Mouse (Mus musculus) small intestine, adult 2 months (tissue): Measurements from ENCODE around the gene Gm45711. TPM values are rescaled to one million over a fixed set of nuclear protein-coding genes. Genes with fewer than 3 reads are reported as not detected.
"Not testable (repeated sequence)": the region's sequence is repeated elsewhere in the genome, so short reads cannot be mapped to it uniquely, and the experiment has no call there.

Experiments
- H3K27ac ChIP-seq: fragments of 200-500 bp; 2 replicates; pipeline ENCODE4 v1.5.1; 2012; ENCODE audit warnings: low read depth, low read length, control low read depth, inconsistent platforms; ENCODE audit not compliant: insufficient read depth
- H3K27me3 ChIP-seq: fragments of 200-500 bp; 2 replicates; pipeline ENCODE4 v1.6.1; 2012; ENCODE audit warnings: mild to moderate bottlenecking, moderate library complexity, low read length, inconsistent platforms; ENCODE audit not compliant: control insufficient read depth, insufficient read depth
- H3K36me3 ChIP-seq: fragments of 200-500 bp; 2 replicates; pipeline ENCODE4 v1.6.1; 2012; ENCODE audit warnings: mild to moderate bottlenecking, low read length, control low read depth, inconsistent platforms; ENCODE audit not compliant: control insufficient read depth, insufficient read depth
- H3K4me1 ChIP-seq: fragments of 200-500 bp; 2 replicates; pipeline ENCODE4 v1.6.1; 2012; ENCODE audit warnings: low read length, inconsistent platforms, mixed read lengths; ENCODE audit not compliant: control insufficient read depth, insufficient read depth, insufficient read length
- H3K4me3 ChIP-seq: fragments of 200-500 bp; 2 replicates; pipeline ENCODE4 v1.5.1; 2012; ENCODE audit warnings: low read depth, mild to moderate bottlenecking, control low read depth, inconsistent platforms, low read length, moderate library complexity
- CTCF ChIP-seq: fragments of 200-500 bp; IDR thresholded peaks from 2 replicates; pipeline ENCODE4 v1.5.1; 2012; ENCODE audit warnings: low read depth, mild to moderate bottlenecking, control low read depth, inconsistent platforms, low read length, moderate library complexity, mixed read lengths; ENCODE audit not compliant: insufficient replicate concordance, insufficient read length; ENCODE audit errors: extremely low read depth
- POLR2A ChIP-seq: fragments of 200-500 bp; IDR thresholded peaks from 2 replicates; pipeline ENCODE4 v1.6.1; 2012; ENCODE audit warnings: low read depth, mild to moderate bottlenecking, control low read depth, inconsistent platforms, low read length, moderate library complexity
- WGBS: fragments of 180-500 bp; shearing (Covaris S2); methylation state at CpG from one replicate; pipeline ENCODE4 v1.1.7; 2018; 5-methylcytosine and 5-hydroxymethylcytosine counted together
- polyA plus RNA-seq: library from polyadenylated mRNA; depleted of rRNA; stranded (reverse); fragments of >200 nt; gene quantifications from 2 replicates; pipeline ENCODE4 v1.2.3, GENCODE M21; 2012

Gm45711 gene
- polyA plus RNA-seq, 1 experiment: not detected

DNA sequence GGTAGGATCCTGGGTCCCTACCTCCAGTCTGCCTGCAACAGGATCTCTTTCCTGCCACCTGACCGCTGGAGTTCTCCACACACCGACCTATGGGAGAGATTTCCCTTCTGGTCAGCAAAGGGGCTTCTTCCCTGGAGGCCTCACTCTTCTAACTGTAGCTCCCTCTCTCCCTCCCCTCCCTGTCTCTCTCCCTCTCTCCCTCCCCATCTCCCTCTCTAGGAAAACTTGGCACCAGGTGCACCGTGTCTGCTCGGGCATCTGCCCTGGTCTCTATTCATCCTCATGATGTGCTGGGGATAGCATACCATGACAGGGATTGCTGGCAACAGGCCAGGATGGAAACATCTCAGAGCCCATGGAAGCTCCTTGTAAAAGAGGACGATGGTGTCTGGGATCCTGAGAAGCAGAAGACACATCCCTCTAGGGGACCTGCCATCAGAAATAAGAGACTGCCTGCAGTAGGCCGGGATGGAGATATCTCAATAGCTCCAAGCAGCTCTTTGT, 40.9 kb downstream of the Gm45711 start:
- no peak overlapping the region for H3K27ac ChIP-seq
- no peak for TF ChIP-seq POLR2A
- TF ChIP-seq CTCF: no peak
- no peak overlapping the region for H3K4me3 ChIP-seq
- H3K27me3 ChIP-seq: no peaks in the 10 kb centered on the region
- no peaks in the 10 kb centered on the region for H3K4me1 ChIP-seq
- 80% methylated on average over 6 of the region's 6 CpGs for WGBS
- no peaks in the 10 kb centered on the region for H3K36me3 ChIP-seq

DNA sequence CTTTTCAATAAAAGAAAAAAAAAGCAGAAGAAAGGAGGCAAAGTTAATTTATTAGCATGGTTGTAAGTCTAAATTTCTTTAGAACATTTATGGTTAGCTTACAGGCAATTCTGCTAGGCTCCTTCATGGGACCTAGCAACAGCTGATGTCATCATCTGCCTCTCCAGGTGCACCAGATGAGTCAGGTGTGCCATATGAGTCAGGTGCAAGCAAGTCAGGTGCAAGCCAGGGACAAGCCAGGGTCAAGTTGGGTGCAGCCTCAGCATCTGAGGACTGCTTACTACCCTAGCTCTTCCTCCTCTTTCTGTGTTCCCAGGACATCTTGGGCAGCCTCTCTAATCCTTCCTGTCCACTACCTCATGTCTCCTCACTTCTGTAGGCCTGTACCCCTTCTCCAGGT, 41.5 kb downstream of the Gm45711 start:
- TF ChIP-seq POLR2A (no peak), CTCF (no peak)
- Histone ChIP-seq H3K4me1 (no peaks in the 10 kb centered on the region), H3K36me3 (no peaks in the 10 kb centered on the region; the same call in 1 of the 2 replicates), H3K4me3 (no peak overlapping the region), H3K27me3 (no peaks in the 10 kb centered on the region), H3K27ac (no peak overlapping the region)

DNA sequence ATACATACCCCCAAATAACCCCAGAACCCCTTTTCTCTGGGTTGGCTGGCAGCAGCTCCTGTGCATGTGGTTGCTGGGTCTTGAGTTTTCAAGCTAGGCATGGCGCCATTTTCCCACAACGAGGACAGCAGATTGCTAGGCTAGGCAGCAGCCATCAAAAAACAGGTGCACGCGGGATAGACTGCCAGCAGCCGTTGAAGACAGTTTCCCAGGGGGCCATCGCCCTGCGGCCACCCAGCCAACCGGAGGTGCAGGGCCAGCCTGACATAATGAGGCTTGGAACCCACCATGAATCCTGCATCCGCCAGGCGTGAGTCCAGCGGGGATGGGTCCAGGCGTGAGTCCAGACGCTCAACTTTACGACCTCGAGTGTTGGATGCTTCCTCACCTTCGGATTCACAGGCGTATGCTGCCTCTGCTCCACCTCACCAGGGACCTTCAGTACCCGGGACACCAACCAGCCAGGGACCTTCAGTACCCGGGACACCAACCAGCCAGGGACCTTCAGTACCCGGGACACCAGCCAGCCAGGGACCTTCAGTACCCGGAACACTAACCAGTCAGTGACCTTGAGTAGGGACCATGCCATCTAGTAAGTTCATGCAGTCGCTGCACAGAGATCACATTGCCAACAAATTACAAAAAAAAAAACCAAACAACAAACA, 45.5 kb downstream of the Gm45711 start:
- WGBS: 94% methylated on average over 22 of the region's 22 CpGs
- H3K27ac ChIP-seq, H3K4me1 ChIP-seq, H3K4me3 ChIP-seq, H3K36me3 ChIP-seq, H3K27me3 ChIP-seq: not testable (repeated sequence)

DNA sequence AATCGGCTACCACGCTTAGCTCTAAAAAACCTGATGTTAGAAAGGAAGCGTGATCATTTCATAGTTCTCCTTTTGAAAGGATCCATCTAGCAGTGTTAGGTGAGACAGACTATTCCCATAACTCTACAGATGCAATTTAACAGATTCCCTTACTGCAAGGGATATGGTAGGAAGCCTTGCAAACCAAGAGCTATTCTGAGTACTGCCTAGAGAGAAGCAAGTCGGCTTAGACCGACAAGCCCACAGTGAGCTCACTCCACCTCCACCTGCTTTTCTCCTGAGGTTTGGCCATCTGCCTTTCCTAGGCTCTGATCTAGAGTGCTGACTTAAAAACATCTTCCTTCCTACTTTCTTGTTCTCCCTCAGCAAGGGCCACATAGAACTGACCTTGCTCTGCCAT, 48.1 kb downstream of the Gm45711 start:
- WGBS: 95% methylated on average over 5 of the region's 5 CpGs
- H3K4me3 ChIP-seq, H3K36me3 ChIP-seq, H3K27me3 ChIP-seq, H3K4me1 ChIP-seq, H3K27ac ChIP-seq: not testable (repeated sequence)

DNA sequence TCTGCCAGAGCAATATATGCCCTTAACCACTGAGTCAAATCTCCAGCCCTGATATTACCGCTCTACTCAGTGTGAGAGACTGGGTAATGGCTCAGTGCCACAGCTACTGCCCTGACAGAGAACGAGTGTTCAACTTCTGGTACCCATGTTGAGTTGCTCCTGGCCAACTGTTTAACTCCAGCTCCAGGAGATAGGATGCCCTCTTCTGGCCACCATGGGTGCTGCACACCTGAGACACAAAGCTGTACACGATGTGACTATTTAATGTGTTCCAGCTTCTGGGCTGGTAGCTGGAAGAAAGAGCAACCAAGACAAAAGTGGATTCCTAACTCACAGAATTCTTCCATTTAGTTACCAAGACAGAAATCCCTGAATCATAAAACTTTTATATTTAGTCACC, 56.9 kb downstream of the Gm45711 start:
- 86% methylated on average over 3 of the region's 3 CpGs for WGBS
- Histone ChIP-seq H3K36me3 (peaks cover under 1% of the 10 kb centered on the region), H3K4me3 (no peak overlapping the region), H3K27me3 (no peaks in the 10 kb centered on the region), H3K27ac (no peak overlapping the region), H3K4me1 (peaks cover 2% of the 10 kb centered on the region)
- no peak for TF ChIP-seq POLR2A
- peak; percentile 51; the same call in 1 of the 2 replicates for TF ChIP-seq CTCF

DNA sequence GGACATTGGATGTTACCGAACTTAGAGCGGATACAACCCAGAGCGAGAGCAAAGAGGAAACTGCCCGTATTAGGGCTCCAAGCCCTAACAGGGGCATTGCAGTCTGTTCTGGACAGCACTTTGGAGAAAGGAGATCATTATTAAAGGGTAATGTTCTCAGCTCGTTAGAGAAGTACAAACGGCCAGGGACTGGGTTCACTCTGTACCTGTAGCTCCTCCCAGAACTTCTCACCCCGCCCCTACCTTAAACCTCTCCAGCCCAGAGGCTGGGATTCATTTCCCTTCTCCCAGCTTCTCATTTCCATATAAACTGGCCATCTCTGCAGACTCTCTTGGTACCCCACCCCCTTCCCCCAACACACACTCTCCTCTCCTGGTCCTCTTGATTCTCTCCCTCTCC, 58.4 kb downstream of the Gm45711 start:
- Histone ChIP-seq H3K4me1 (peaks cover 2% of the 10 kb centered on the region), H3K27ac (no peak overlapping the region), H3K27me3 (no peaks in the 10 kb centered on the region), H3K36me3 (no peaks in the 10 kb centered on the region), H3K4me3 (peak overlapping the region; percentile 33; the same call in 1 of the 2 replicates)
- TF ChIP-seq POLR2A: no peak
- TF ChIP-seq CTCF: no peak
- WGBS: 0% methylated on average over 7 of the region's 7 CpGs

DNA sequence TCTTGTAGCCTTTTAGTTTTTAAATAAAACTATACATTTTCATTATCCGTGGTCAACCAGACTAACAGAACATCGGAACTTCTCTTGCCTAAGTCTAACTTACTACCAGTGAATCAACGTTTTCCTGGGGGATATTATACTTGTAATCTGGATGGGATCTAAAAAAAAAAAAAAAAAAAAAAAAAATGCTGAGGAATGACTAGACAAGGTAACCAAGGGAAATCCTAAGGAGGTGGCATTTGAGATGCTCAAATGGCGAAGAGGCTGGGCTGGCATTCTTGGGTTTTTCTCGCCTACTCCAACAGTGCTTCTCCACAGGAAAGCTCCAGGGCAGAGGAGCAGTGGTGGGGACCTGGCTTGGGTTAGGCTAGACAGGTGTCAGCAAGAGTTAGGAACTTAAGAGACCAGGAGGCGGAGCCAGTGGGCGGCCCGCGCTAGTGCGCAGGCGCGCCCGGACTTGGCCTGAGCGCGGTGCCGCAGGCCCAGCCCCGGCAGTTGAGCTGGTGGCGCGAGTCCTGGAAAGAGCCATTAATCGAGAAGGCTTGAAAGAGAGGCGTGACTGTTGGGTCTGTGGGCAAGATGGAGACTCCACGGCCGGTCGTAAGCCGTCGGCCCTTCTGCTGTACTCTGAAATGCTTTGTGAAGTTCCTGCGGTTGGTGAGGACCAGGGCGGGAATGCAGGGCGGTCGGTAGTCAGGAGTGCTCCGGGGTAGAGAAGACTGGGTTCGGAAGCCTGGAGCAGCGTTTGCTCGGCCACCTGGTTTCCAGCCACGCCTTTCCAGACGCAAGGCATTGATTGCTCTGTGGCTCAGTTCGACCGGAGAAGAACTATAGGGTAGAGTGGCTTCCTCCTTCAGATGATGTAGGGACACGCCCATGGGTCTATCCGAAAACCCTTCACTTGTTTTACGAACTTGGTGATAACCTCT, 59.2 kb downstream of the Gm45711 start, which contains the start of gene Cklf:
Cklf (plus strand) TSS at position 423 of the 929 bp plus-strand sequence.
- Histone ChIP-seq H3K4me3 (peak within 1 kb of the TSS; percentile 93), H3K4me1 (peaks cover 2% of the 10 kb centered on the region), H3K27ac (peak within 1 kb of the TSS; percentile 69), H3K36me3 (no peaks in the 10 kb centered on the region), H3K27me3 (no peaks in the 10 kb centered on the region)
- TF ChIP-seq POLR2A (peak; percentile 63), CTCF (peak; percentile 42; the same call in 1 of the 2 replicates)
- WGBS: 3% methylated on average over 41 of the region's 41 CpGs
